Mouse (Mus musculus) MEL (cell line): ENCODE results near the gene Gm20388. TPM values are rescaled to one million over a fixed set of nuclear protein-coding genes. Genes with fewer than 3 reads are reported as not detected.

Source experiments
- DNase-seq: peaks from one replicate; pipeline ENCODE4 v3.0.0; 2011; ENCODE audit warnings: low read depth, low spot score
- H3K27ac ChIP-seq: 2 replicates; pipeline ENCODE4 v1.5.1; 2012; ENCODE audit warnings: low read depth, mild to moderate bottlenecking, control low read depth, low read length, moderate library complexity; ENCODE audit not compliant: control insufficient read depth
- H3K27me3 ChIP-seq, 2 experiments: fragments of 150-350 bp in 1 of 2; sonication (generic) in 1 of 2; 2 replicates each; pipeline ENCODE4 v1.6.1; 2012; ENCODE audit warnings: low read length in 2 of 2, mild to moderate bottlenecking in 2 of 2, improper control_type of control experiment in 1 of 2, moderate library complexity in 1 of 2; ENCODE audit not compliant: insufficient read depth in 2 of 2, control insufficient read depth in 1 of 2
- H3K36me3 ChIP-seq, 2 experiments: 2 replicates each; pipeline ENCODE4 v1.6.1; 2012 to 2014; ENCODE audit warnings: low read length in 2 of 2, improper control_type of control experiment in 1 of 2, inconsistent platforms in 1 of 2, mild to moderate bottlenecking in 1 of 2; ENCODE audit not compliant: insufficient read depth in 2 of 2, control insufficient read depth in 1 of 2
- H3K4me1 ChIP-seq, 2 experiments: fragments of 150-350 bp in 1 of 2; sonication (generic) in 1 of 2; 2 replicates each; pipeline ENCODE4 v1.6.1; 2012; ENCODE audit warnings: low read length in 2 of 2, improper control_type of control experiment in 1 of 2, mild to moderate bottlenecking in 1 of 2; ENCODE audit not compliant: insufficient read depth in 2 of 2, control insufficient read depth in 1 of 2
- H3K4me3 ChIP-seq, 2 experiments: fragments of 150-350 bp in 1 of 2; sonication (generic) in 1 of 2; 2 replicates each; pipeline ENCODE4 v1.5.1; 2012; ENCODE audit warnings: low read depth in 2 of 2, low read length in 2 of 2, mild to moderate bottlenecking in 2 of 2, moderate library complexity in 2 of 2, control low read depth in 1 of 2, improper control_type of control experiment in 1 of 2; ENCODE audit not compliant: control insufficient read depth in 1 of 2, insufficient read depth in 1 of 2
- H3K79me2 ChIP-seq: 2 replicates; pipeline ENCODE4 v1.6.1; 2012; ENCODE audit warnings: mild to moderate bottlenecking, low read length, moderate library complexity; ENCODE audit not compliant: control insufficient read depth, poor library complexity, insufficient read depth
- H3K9ac ChIP-seq: 2 replicates; pipeline ENCODE4 v1.6.1; 2012; ENCODE audit warnings: low read depth, mild to moderate bottlenecking, control low read depth, low read length, moderate library complexity; ENCODE audit not compliant: control insufficient read depth, poor library complexity, severe bottlenecking
- H3K9me3 ChIP-seq: fragments of 150-350 bp; sonication (generic); replicated peaks from 2 replicates; pipeline ENCODE4 v1.6.1; 2012; ENCODE audit warnings: mild to moderate bottlenecking, low read length, improper control_type of control experiment, moderate library complexity; ENCODE audit not compliant: insufficient read depth
- BHLHE40 ChIP-seq: IDR thresholded peaks from 2 replicates; pipeline ENCODE4 v1.6.1; 2012; ENCODE audit warnings: low read depth, mild to moderate bottlenecking, inconsistent platforms, low read length, improper control_type of control experiment, borderline replicate concordance
- CHD1 ChIP-seq: IDR thresholded peaks from 2 replicates; pipeline ENCODE4 v1.6.1; 2012; ENCODE audit warnings: low read depth, mild to moderate bottlenecking, inconsistent platforms, low read length, improper control_type of control experiment
- CHD2 ChIP-seq: IDR thresholded peaks from 2 replicates; pipeline ENCODE4 v1.6.1; 2011; ENCODE audit warnings: low read length, improper control_type of control experiment
- CTCF ChIP-seq, 3 experiments: IDR thresholded peaks in 2 of 3; conservative IDR thresholded peaks in 1 of 3; 2 replicates each; pipeline ENCODE4 v1.5.1; 2011 to 2012; ENCODE audit warnings: low read length in 3 of 3, low read depth in 2 of 3, mild to moderate bottlenecking in 2 of 3, improper control_type of control experiment in 1 of 3, inconsistent platforms in 1 of 3, mixed read lengths in 1 of 3, moderate library complexity in 1 of 3; ENCODE audit not compliant: control insufficient read depth in 1 of 3, insufficient read depth in 1 of 3, poor library complexity in 1 of 3, severe bottlenecking in 1 of 3
- E2F4 ChIP-seq: IDR thresholded peaks from 2 replicates; pipeline ENCODE4 v1.6.1; 2011; ENCODE audit warnings: low read depth, low read length, improper control_type of control experiment, borderline replicate concordance
- ELF1 ChIP-seq: IDR thresholded peaks from 2 replicates; pipeline ENCODE4 v1.6.1; 2014; ENCODE audit warnings: low read depth, mild to moderate bottlenecking, inconsistent platforms, low read length, improper control_type of control experiment, moderate library complexity
- EP300 ChIP-seq, 2 experiments: IDR thresholded peaks; 2 replicates each; pipeline ENCODE4 v1.6.1; 2011; ENCODE audit warnings: improper control_type of control experiment in 2 of 2, low read length in 2 of 2, low read depth in 1 of 2, mild to moderate bottlenecking in 1 of 2
- ETS1 ChIP-seq: IDR thresholded peaks from 2 replicates; pipeline ENCODE4 v1.6.1; 2012; ENCODE audit warnings: low read depth, mild to moderate bottlenecking, inconsistent platforms, low read length, improper control_type of control experiment, moderate library complexity
- GABPA ChIP-seq: IDR thresholded peaks from 2 replicates; pipeline ENCODE4 v1.6.1; 2012; ENCODE audit warnings: low read depth, mild to moderate bottlenecking, inconsistent platforms, low read length, improper control_type of control experiment, moderate library complexity
- GATA1 ChIP-seq: IDR thresholded peaks from 2 replicates; pipeline ENCODE4 v1.6.1; 2011; ENCODE audit warnings: low read depth, low read length, improper control_type of control experiment
- HCFC1 ChIP-seq: IDR thresholded peaks from 2 replicates; pipeline ENCODE4 v1.6.1; 2012; ENCODE audit warnings: low read depth, mild to moderate bottlenecking, inconsistent platforms, low read length, improper control_type of control experiment, moderate library complexity
- JUND ChIP-seq: IDR thresholded peaks from 2 replicates; pipeline ENCODE4 v1.6.1; 2011; ENCODE audit warnings: low read depth, mild to moderate bottlenecking, improper control_type of control experiment, low read length
- MAFK ChIP-seq: IDR thresholded peaks from 2 replicates; pipeline ENCODE4 v1.6.1; 2011; ENCODE audit warnings: low read depth, mild to moderate bottlenecking, low read length, improper control_type of control experiment, borderline replicate concordance
- MAZ ChIP-seq: IDR thresholded peaks from 2 replicates; pipeline ENCODE4 v1.6.1; 2012; ENCODE audit warnings: low read depth, mild to moderate bottlenecking, inconsistent platforms, low read length, improper control_type of control experiment
- MXI1 ChIP-seq: IDR thresholded peaks from 2 replicates; pipeline ENCODE4 v1.6.1; 2011; ENCODE audit warnings: mild to moderate bottlenecking, low read depth, low read length, improper control_type of control experiment
- MYB ChIP-seq: IDR thresholded peaks from 2 replicates; pipeline ENCODE4 v1.6.1; 2011; ENCODE audit warnings: mild to moderate bottlenecking, low read depth, low read length, improper control_type of control experiment
- MYC ChIP-seq: IDR thresholded peaks from 2 replicates; pipeline ENCODE4 v1.6.1; 2011; ENCODE audit warnings: low read depth, mild to moderate bottlenecking, low read length, improper control_type of control experiment, moderate library complexity
- NELFE ChIP-seq: IDR thresholded peaks from 2 replicates; pipeline ENCODE4 v1.6.1; 2011; ENCODE audit warnings: low read depth, low read length, improper control_type of control experiment
- NRF1 ChIP-seq: IDR thresholded peaks from 2 replicates; pipeline ENCODE4 v1.6.1; 2014; ENCODE audit warnings: low read depth, mild to moderate bottlenecking, inconsistent platforms, low read length, improper control_type of control experiment, moderate library complexity; ENCODE audit not compliant: poor library complexity, insufficient read depth, severe bottlenecking
- POLR2A ChIP-seq, 2 experiments: IDR thresholded peaks; 2 replicates each; pipeline ENCODE4 v1.6.1; 2011 to 2012; ENCODE audit warnings: low read length in 2 of 2, mild to moderate bottlenecking in 2 of 2, control low read depth in 1 of 2, improper control_type of control experiment in 1 of 2, low read depth in 1 of 2, moderate library complexity in 1 of 2; ENCODE audit not compliant: control insufficient read depth in 1 of 2, insufficient read depth in 1 of 2, poor library complexity in 1 of 2
- POLR2AphosphoS2 ChIP-seq: IDR thresholded peaks from 2 replicates; pipeline ENCODE4 v1.6.1; 2011; ENCODE audit warnings: low read length, improper control_type of control experiment
- POLR2AphosphoS5 ChIP-seq: IDR thresholded peaks from 2 replicates; pipeline ENCODE4 v1.6.1; 2012; ENCODE audit warnings: low read depth, borderline replicate concordance, mild to moderate bottlenecking, inconsistent platforms, low read length, moderate library complexity, mixed read lengths
- RAD21 ChIP-seq: IDR thresholded peaks from 2 replicates; pipeline ENCODE4 v1.6.1; 2011; ENCODE audit warnings: mild to moderate bottlenecking, low read depth, low read length, improper control_type of control experiment
- RCOR1 ChIP-seq: IDR thresholded peaks from 2 replicates; pipeline ENCODE4 v1.6.1; 2012; ENCODE audit warnings: low read depth, mild to moderate bottlenecking, inconsistent platforms, low read length, improper control_type of control experiment
- SIN3A ChIP-seq: IDR thresholded peaks from 2 replicates; pipeline ENCODE4 v1.6.1; 2012; ENCODE audit warnings: low read length, improper control_type of control experiment, inconsistent platforms
- SMC3 ChIP-seq: IDR thresholded peaks from 2 replicates; pipeline ENCODE4 v1.6.1; 2011; ENCODE audit warnings: low read depth, low read length, improper control_type of control experiment
- TAL1 ChIP-seq: IDR thresholded peaks from 2 replicates; pipeline ENCODE4 v1.6.1; 2012; ENCODE audit warnings: mild to moderate bottlenecking, inconsistent platforms, low read length, moderate library complexity, mixed read lengths
- TBP ChIP-seq: IDR thresholded peaks from 2 replicates; pipeline ENCODE4 v1.8.0; 2011; ENCODE audit warnings: low read depth, low read length, improper control_type of control experiment
- TCF12 ChIP-seq: IDR thresholded peaks from 2 replicates; pipeline ENCODE4 v1.6.1; 2014; ENCODE audit warnings: low read depth, mild to moderate bottlenecking, inconsistent platforms, low read length, improper control_type of control experiment, moderate library complexity
- UBTF ChIP-seq: IDR thresholded peaks from 2 replicates; pipeline ENCODE4 v1.6.1; 2012; ENCODE audit warnings: low read depth, mild to moderate bottlenecking, inconsistent platforms, low read length, improper control_type of control experiment, moderate library complexity, borderline replicate concordance; ENCODE audit not compliant: insufficient read depth
- USF1 ChIP-seq: IDR thresholded peaks from 2 replicates; pipeline ENCODE4 v1.6.1; 2014; ENCODE audit warnings: low read depth, mild to moderate bottlenecking, inconsistent platforms, low read length, improper control_type of control experiment, moderate library complexity
- USF2 ChIP-seq, 2 experiments: IDR thresholded peaks; 2 replicates each; pipeline ENCODE4 v1.6.1; 2011 to 2012; ENCODE audit warnings: improper control_type of control experiment in 2 of 2, low read length in 2 of 2, borderline replicate concordance in 1 of 2, inconsistent platforms in 1 of 2, low read depth in 1 of 2, mild to moderate bottlenecking in 1 of 2; ENCODE audit not compliant: insufficient read depth in 1 of 2
- ZC3H11A ChIP-seq: IDR thresholded peaks from 2 replicates; pipeline ENCODE4 v1.6.1; 2012; ENCODE audit warnings: low read depth, mild to moderate bottlenecking, inconsistent platforms, low read length, improper control_type of control experiment
- ZKSCAN1 ChIP-seq: IDR thresholded peaks from 2 replicates; pipeline ENCODE4 v1.6.1; 2012; ENCODE audit warnings: low read depth, mild to moderate bottlenecking, inconsistent platforms, low read length, improper control_type of control experiment, moderate library complexity
- ZNF384 ChIP-seq: IDR thresholded peaks from 2 replicates; pipeline ENCODE4 v1.6.1; 2012; ENCODE audit warnings: low read depth, mild to moderate bottlenecking, inconsistent platforms, low read length, improper control_type of control experiment
- polyA plus RNA-seq, 2 experiments: library from polyadenylated mRNA; stranded (reverse) in 1 of 2; unstranded in 1 of 2; fragments of >175 nt in 1 of 2; fragments of >200 nt in 1 of 2; gene quantifications; 2 replicates each; pipeline versions ENCODE4 v1.2.1 to v1.2.4; 2012; ENCODE audit warnings: low replicate concordance in 2 of 2, low read depth in 1 of 2; ENCODE audit not compliant: insufficient read length in 2 of 2, insufficient read depth in 1 of 2, missing spikeins in 1 of 2
- total RNA-seq: library from RNA; depleted of rRNA; stranded (reverse); fragments of 300-350 nt; gene quantifications from 2 replicates; pipeline ENCODE4 v1.2.3, GENCODE M21; 2012

The Gm20388 gene
- total and polyA plus RNA-seq, 3 experiments = 11.1 to 17.8 TPM; not detected in 1

GRCm38 (mm10) chr8:121107668-121108656 lies 1197.3 kb downstream of the Gm20388 start, which contains the start of gene Mthfsd:
Mthfsd (minus strand) TSS chr8:121108392.
- H3K4me1 ChIP-seq = peaks cover 3 to 21% of the 10 kb centered on the region in 2 experiments; a peak in 3 of 4 replicates
- H3K36me3 ChIP-seq = peaks cover 0 to 13% of the 10 kb centered on the region in 2 experiments; a peak in 2 of 4 replicates
- DNase-seq = peak; percentile 98
- peak within 1 kb of the TSS; percentile 79 to 95 for H3K4me3 ChIP-seq
- peak within 1 kb of the TSS; percentile 78 for H3K9ac ChIP-seq
- no peaks in the 10 kb centered on the region for H3K9me3 ChIP-seq
- H3K79me2 ChIP-seq = peaks cover 13% of the 10 kb centered on the region
- peak within 1 kb of the TSS; percentile 49 for H3K27ac ChIP-seq
- H3K27me3 ChIP-seq = no peaks in the 10 kb centered on the region
- TF ChIP-seq EP300 (IDR thresholded peaks at IDR 0.05; ENCODE audit: low read depth in 1 of 2, low read length in 2 of 2) (no peak), NELFE (peak; percentile 96), CTCF (IDR thresholded peaks at IDR 0.05 in 2 of 3, conservative IDR thresholded peaks at IDR 0.05 in 1 of 3; ENCODE audit: control insufficient read depth in 1 of 3, insufficient read depth in 1 of 3, low read depth in 2 of 3, low read length in 3 of 3, poor library complexity in 1 of 3, severe bottlenecking in 1 of 3) (no peak), MYB (no peak), MYC (no peak), GATA1 (peak; percentile 49), ZC3H11A (no peak), TAL1 (no peak), GABPA (no peak), JUND (no peak), ZKSCAN1 (no peak), ELF1 (0 out of 2 replicates have a peak, but pooled peaks have one; percentile 47), ETS1 (peak; percentile 44; the same call in 1 of the 2 replicates), USF2 (IDR thresholded peaks at IDR 0.05; ENCODE audit: borderline replicate concordance in 1 of 2, insufficient read depth in 1 of 2, low read depth in 1 of 2, low read length in 2 of 2) (no peak), POLR2A (IDR thresholded peaks at IDR 0.05; ENCODE audit: control insufficient read depth in 1 of 2, insufficient read depth in 1 of 2, low read depth in 1 of 2, low read length in 2 of 2, poor library complexity in 1 of 2) (peak; percentile 87 to 99; a peak in 3 of 4 replicates), RAD21 (no peak), POLR2AphosphoS5 (peak; percentile 79; the same call in 1 of the 2 replicates), HCFC1 (peak; percentile 92), UBTF (0 out of 2 replicates have a peak, but pooled peaks have one; percentile 47), USF1 (0 out of 2 replicates have a peak, but pooled peaks have one; percentile 7), MAFK (no peak), CHD1 (0 out of 2 replicates have a peak, but pooled peaks have one; percentile 35), RCOR1 (no peak), SMC3 (no peak), CHD2 (no peak), SIN3A (peak; percentile 84), TCF12 (peak; percentile 72), TBP (peak; percentile 80), POLR2AphosphoS2 (peak; percentile 99), ZNF384 (no peak), MXI1 (peak; percentile 82), MAZ (peak; percentile 32; the same call in 1 of the 2 replicates), BHLHE40 (no peak), E2F4 (no peak), NRF1 (peak; percentile 99)
